In genomic region chr16:29840412-29840811, GRCm38 (mm10) we compare ENCODE assay signal across 23 mouse cellular contexts.
DNase-seq lines count a peak whose midpoint lies in the region; ATAC-seq lines count a peak whose summit lies in the region.
"Had no signal": no experiment of that assay in that cellular context is flagged by ENCODE, and none has a peak within 500 bp of the region (broad histone marks: within the 10 kb centered on the region; RNA-seq: fewer than 3 reads in every experiment).

No protein-coding gene starts in this region.

- no peak for DNase-seq in forebrain, embryonic 10.5 days (ENCODE audit: extremely low spot score, low spot score)
- no peak for DNase-seq in forebrain, embryonic 14.5 days (ENCODE audit: low spot score)
- DNase-seq in liver, embryonic 11.5 days (ENCODE audit: low spot score) = no peak
- DNase-seq in testis, postnatal 14 days (ENCODE audit: low spot score) = no peak
- no peak for DNase-seq in heart, postnatal 10 days
- DNase-seq: adrenal gland, postnatal 14 days; gastrocnemius, postnatal 10 days; kidney, adult 18-20 months; kidney, postnatal 4 days; lung, adult 2 months; lung, postnatal 14 days; right cerebral cortex, postnatal 4 days; thymus, adult 2 months had no signal

- H3K4me2 ChIP-seq in forebrain, embryonic 14.5 days (ENCODE audit: low read length) = no peak overlapping the region
- H3K4me2 ChIP-seq in embryonic facial prominence, embryonic 15.5 days (replicated peaks) = no peak overlapping the region
- H3K4me2 ChIP-seq in liver, embryonic 11.5 days = peak overlapping the region; percentile 26; the same call in 1 of the 2 replicates
- H3K4me2 ChIP-seq: forebrain, embryonic 13.5 days; hindbrain, embryonic 12.5 days; midbrain, embryonic 15.5 days; neural tube, embryonic 13.5 days had no signal

- H3K27me3 ChIP-seq in forebrain, embryonic 10.5 days (ENCODE audit: poor library complexity, severe bottlenecking) = peaks cover 86% of the 10 kb centered on the region
- no peaks in the 10 kb centered on the region for H3K27me3 ChIP-seq in forebrain, embryonic 14.5 days (replicated peaks; ENCODE audit: control insufficient read depth, insufficient read depth, low read length)
- no peaks in the 10 kb centered on the region for H3K27me3 ChIP-seq in embryonic facial prominence, embryonic 15.5 days
- no peaks in the 10 kb centered on the region for H3K27me3 ChIP-seq in liver, embryonic 11.5 days (replicated peaks; ENCODE audit: control insufficient read depth, insufficient read depth, low read length)

- H3K4me1 ChIP-seq in forebrain, embryonic 10.5 days = peaks cover 69% of the 10 kb centered on the region
- peaks cover 29% of the 10 kb centered on the region for H3K4me1 ChIP-seq in forebrain, embryonic 14.5 days (ENCODE audit: control insufficient read depth, insufficient read depth, low read length)
- H3K4me1 ChIP-seq in embryonic facial prominence, embryonic 15.5 days = peaks cover 29% of the 10 kb centered on the region
- H3K4me1 ChIP-seq in liver, embryonic 11.5 days (replicated peaks; ENCODE audit: control insufficient read depth, insufficient read depth, low read length) = peaks cover 41% of the 10 kb centered on the region

- no peak for ATAC-seq in forebrain, embryonic 14.5 days
- no peak for ATAC-seq in embryonic facial prominence, embryonic 15.5 days (ENCODE audit: insufficient number of reproducible peaks, low FRiP score, low TSS enrichment, low read depth)
- peak; percentile 37; the same call in 1 of the 2 replicates for ATAC-seq in liver, embryonic 11.5 days (replicated peaks; ENCODE audit: low FRiP score)
- ATAC-seq in megakaryocyte-erythroid progenitor cell, adult 5-6 weeks (replicated peaks; ENCODE audit: low FRiP score, low TSS enrichment, poor library complexity, severe bottlenecking) = peak; percentile 25; the same call in 1 of the 2 replicates
- ATAC-seq in granulocyte monocyte progenitor cell, adult 5-6 weeks (replicated peaks; ENCODE audit: poor library complexity, severe bottlenecking) = no peak
- ATAC-seq: forebrain, embryonic 13.5 days; midbrain, embryonic 15.5 days had no signal

- H3K9ac ChIP-seq in forebrain, embryonic 14.5 days (ENCODE audit: low read length) = no peak overlapping the region
- H3K9ac ChIP-seq in embryonic facial prominence, embryonic 15.5 days = no peak overlapping the region
- H3K9ac ChIP-seq in liver, embryonic 11.5 days (ENCODE audit: low read depth, low read length) = no peak overlapping the region
- H3K9ac ChIP-seq: forebrain, embryonic 13.5 days; heart, embryonic 12.5 days; hindbrain, embryonic 12.5 days; midbrain, embryonic 15.5 days; neural tube, embryonic 13.5 days had no signal

- WGBS in forebrain, embryonic 10.5 days = 82% methylated on average over 2 of the region's 2 CpGs
- 90% methylated on average over 2 of the region's 2 CpGs for WGBS in forebrain, embryonic 14.5 days
- WGBS in embryonic facial prominence, embryonic 15.5 days = 49% methylated on average over 2 of the region's 2 CpGs
- 47% methylated on average over 2 of the region's 2 CpGs for WGBS in liver, embryonic 11.5 days

- intact Hi-C loops in heart, postnatal 10 days (cut with DNase I) = no loop called here

- no peaks in the 10 kb centered on the region for H3K9me3 ChIP-seq in forebrain, embryonic 10.5 days
- no peaks in the 10 kb centered on the region for H3K9me3 ChIP-seq in forebrain, embryonic 14.5 days (replicated peaks; ENCODE audit: control insufficient read depth, low read length)
- no peaks in the 10 kb centered on the region for H3K9me3 ChIP-seq in embryonic facial prominence, embryonic 15.5 days (replicated peaks)
- H3K9me3 ChIP-seq in liver, embryonic 11.5 days (ENCODE audit: control insufficient read depth, low read length) = no peaks in the 10 kb centered on the region
- H3K9me3 ChIP-seq: forebrain, embryonic 13.5 days; heart, embryonic 12.5 days; hindbrain, embryonic 12.5 days; midbrain, embryonic 15.5 days; neural tube, embryonic 13.5 days had no signal

- H3K4me3 ChIP-seq in forebrain, embryonic 10.5 days = no peak overlapping the region
- no peak overlapping the region for H3K4me3 ChIP-seq in forebrain, embryonic 14.5 days (ENCODE audit: low read depth, low read length)
- no peak overlapping the region for H3K4me3 ChIP-seq in embryonic facial prominence, embryonic 15.5 days (replicated peaks)
- no peak overlapping the region for H3K4me3 ChIP-seq in liver, embryonic 11.5 days (ENCODE audit: low read depth, low read length)
- H3K4me3 ChIP-seq: erythroblast, embryonic 14.5 days; forebrain, embryonic 13.5 days; heart, embryonic 12.5 days; hindbrain, embryonic 12.5 days; left cerebral cortex, adult 2 months; midbrain, embryonic 15.5 days; neural tube, embryonic 13.5 days had no signal

- no peaks in the 10 kb centered on the region for H3K36me3 ChIP-seq in forebrain, embryonic 10.5 days (replicated peaks)
- no peaks in the 10 kb centered on the region for H3K36me3 ChIP-seq in forebrain, embryonic 14.5 days (ENCODE audit: control insufficient read depth, insufficient read depth, low read length)
- H3K36me3 ChIP-seq in embryonic facial prominence, embryonic 15.5 days = no peaks in the 10 kb centered on the region
- H3K36me3 ChIP-seq in liver, embryonic 11.5 days (ENCODE audit: control insufficient read depth, insufficient read depth, low read length) = no peaks in the 10 kb centered on the region
- H3K36me3 ChIP-seq: heart, embryonic 12.5 days; hindbrain, embryonic 12.5 days; midbrain, embryonic 15.5 days; neural tube, embryonic 13.5 days had no signal

- H3K27ac ChIP-seq in forebrain, embryonic 10.5 days = 0 out of 2 replicates have a peak overlapping the region, but pooled peaks have one; percentile 5
- H3K27ac ChIP-seq in forebrain, embryonic 14.5 days (ENCODE audit: low read depth, low read length) = no peak overlapping the region
- 0 out of 2 replicates have a peak overlapping the region, but pooled peaks have one; percentile 39 for H3K27ac ChIP-seq in embryonic facial prominence, embryonic 15.5 days (replicated peaks)
- H3K27ac ChIP-seq in liver, embryonic 11.5 days (ENCODE audit: low read depth, low read length) = peak overlapping the region; percentile 13; the same call in 1 of the 2 replicates
- H3K27ac ChIP-seq: hindbrain, embryonic 12.5 days; left cerebral cortex, adult 2 months; midbrain, embryonic 15.5 days; neural tube, embryonic 13.5 days had no signal

Comparison
In these comparisons a context has a peak if more than half of its experiments do, and no peak if none do; other contexts are left out.
1. ATAC-seq: peak in liver, embryonic 11.5 days (single experiment) and megakaryocyte-erythroid progenitor cell, adult 5-6 weeks (single experiment); none in forebrain, embryonic 14.5 days (single experiment), embryonic facial prominence, embryonic 15.5 days (single experiment) and granulocyte monocyte progenitor cell, adult 5-6 weeks (single experiment).